In genomic region chr13:52113549-52113948, GRCm38 (mm10) we compare ENCODE assay signal across 10 mouse cellular contexts.
DNase-seq lines count a peak whose midpoint lies in the region; ATAC-seq and TF ChIP-seq lines count a peak whose summit lies in the region.
"Had no signal": no experiment of that assay in that cellular context is flagged by ENCODE, and none has a peak within 500 bp of the region (broad histone marks: within the 10 kb centered on the region; RNA-seq: fewer than 3 reads in every experiment).

No protein-coding gene starts in this region.

- intact Hi-C loops in left cerebral cortex, adult 2 months (cut with DNase I): no loop called here
- intact Hi-C loops in left cerebral cortex, postnatal 10 days (cut with DNase I): no loop called here

- H3K9me3 ChIP-seq in hindbrain, embryonic 15.5 days: no peaks in the 10 kb centered on the region
- no peaks in the 10 kb centered on the region for H3K9me3 ChIP-seq in midbrain, postnatal 0 days (ENCODE audit: low read length)
- H3K9me3 ChIP-seq in liver, embryonic 11.5 days (ENCODE audit: control insufficient read depth, low read length): no peaks in the 10 kb centered on the region
- H3K9me3 ChIP-seq: embryonic facial prominence, embryonic 12.5 days had no signal

- H3K4me1 ChIP-seq in hindbrain, embryonic 15.5 days (replicated peaks): peaks cover 28% of the 10 kb centered on the region
- peaks cover 5% of the 10 kb centered on the region; the same call in 1 of the 2 replicates for H3K4me1 ChIP-seq in midbrain, postnatal 0 days (ENCODE audit: insufficient read depth, low read length)
- no peaks in the 10 kb centered on the region; the same call in 1 of the 2 replicates for H3K4me1 ChIP-seq in liver, embryonic 11.5 days (replicated peaks; ENCODE audit: control insufficient read depth, insufficient read depth, low read length)

- H3K27ac ChIP-seq in left cerebral cortex, adult 2 months: no peak overlapping the region
- H3K27ac ChIP-seq in hindbrain, embryonic 15.5 days (replicated peaks): peak overlapping the region; percentile 7; the same call in 1 of the 2 replicates
- no peak overlapping the region for H3K27ac ChIP-seq in midbrain, postnatal 0 days (ENCODE audit: low read depth, low read length)
- H3K27ac ChIP-seq in liver, embryonic 11.5 days (ENCODE audit: low read depth, low read length): no peak overlapping the region
- H3K27ac ChIP-seq: embryonic facial prominence, embryonic 12.5 days had no signal

- H3K36me3 ChIP-seq in hindbrain, embryonic 15.5 days: no peaks in the 10 kb centered on the region
- no peaks in the 10 kb centered on the region for H3K36me3 ChIP-seq in midbrain, postnatal 0 days (ENCODE audit: insufficient read depth, low read length)
- no peaks in the 10 kb centered on the region for H3K36me3 ChIP-seq in liver, embryonic 11.5 days (ENCODE audit: control insufficient read depth, insufficient read depth, low read length)
- H3K36me3 ChIP-seq: embryonic facial prominence, embryonic 12.5 days had no signal

- no peak overlapping the region for H3K4me3 ChIP-seq in left cerebral cortex, adult 2 months
- no peak overlapping the region for H3K4me3 ChIP-seq in hindbrain, embryonic 15.5 days
- no peak overlapping the region for H3K4me3 ChIP-seq in midbrain, postnatal 0 days (ENCODE audit: low read depth, low read length)
- H3K4me3 ChIP-seq in liver, embryonic 11.5 days (ENCODE audit: low read depth, low read length): no peak overlapping the region
- H3K4me3 ChIP-seq: embryonic facial prominence, embryonic 12.5 days had no signal

- H3K9ac ChIP-seq in hindbrain, embryonic 15.5 days: no peak overlapping the region
- no peak overlapping the region for H3K9ac ChIP-seq in midbrain, postnatal 0 days (replicated peaks; ENCODE audit: low read length, poor library complexity, severe bottlenecking)
- H3K9ac ChIP-seq in liver, embryonic 11.5 days (ENCODE audit: low read depth, low read length): no peak overlapping the region
- H3K9ac ChIP-seq: embryonic facial prominence, embryonic 12.5 days had no signal

- peak; percentile 69 for ATAC-seq in hindbrain, embryonic 15.5 days (ENCODE audit: low FRiP score, low read depth)
- peak; percentile 35; the same call in 1 of the 2 replicates for ATAC-seq in midbrain, postnatal 0 days (ENCODE audit: low FRiP score)
- ATAC-seq in liver, embryonic 11.5 days (replicated peaks; ENCODE audit: low FRiP score): no peak

- WGBS in hindbrain, embryonic 15.5 days: 21% methylated on average over 8 of the region's 8 CpGs
- WGBS in midbrain, postnatal 0 days: 45% methylated on average over 8 of the region's 8 CpGs
- 69% methylated on average over 8 of the region's 8 CpGs for WGBS in liver, embryonic 11.5 days

- H3K4me2 ChIP-seq in hindbrain, embryonic 15.5 days: no peak overlapping the region
- H3K4me2 ChIP-seq in midbrain, postnatal 0 days (ENCODE audit: low read depth, low read length, poor library complexity, severe bottlenecking): no peak overlapping the region
- H3K4me2 ChIP-seq in liver, embryonic 11.5 days: no peak overlapping the region
- H3K4me2 ChIP-seq: embryonic facial prominence, embryonic 12.5 days had no signal

- TF ChIP-seq CTCF in left cerebral cortex, adult 2 months (IDR thresholded peaks at IDR 0.05): no peak
- TF ChIP-seq CTCF in midbrain, postnatal 0 days (IDR thresholded peaks at IDR 0.05): no peak

- H3K27me3 ChIP-seq in hindbrain, embryonic 15.5 days: no peaks in the 10 kb centered on the region
- no peaks in the 10 kb centered on the region; the same call in 1 of the 2 replicates for H3K27me3 ChIP-seq in midbrain, postnatal 0 days (ENCODE audit: insufficient read depth, low read length)
- no peaks in the 10 kb centered on the region; the same call in 1 of the 2 replicates for H3K27me3 ChIP-seq in liver, embryonic 11.5 days (replicated peaks; ENCODE audit: control insufficient read depth, insufficient read depth, low read length)
- H3K27me3 ChIP-seq: embryonic facial prominence, embryonic 12.5 days had no signal

- peak; percentile 14 to 20 for DNase-seq in left cerebral cortex, adult 2 months (ENCODE audit: extremely low spot score in 1 of 2, low spot score in 2 of 2)
- DNase-seq in left cerebral cortex, postnatal 10 days (ENCODE audit: extremely low spot score in 1 of 2, low spot score in 2 of 2): no peak
- peak; percentile 26 to 28 for DNase-seq in cerebellum, adult 18-20 months
- peak; percentile 78 for DNase-seq in midbrain, postnatal 0 days (ENCODE audit: low spot score)
- no peak for DNase-seq in liver
- DNase-seq in heart, adult 11 months: no peak
- DNase-seq in liver, embryonic 11.5 days (ENCODE audit: low spot score): no peak
- DNase-seq: kidney, postnatal 10 days had no signal

Comparison
In these comparisons a context has a peak if more than half of its experiments do, and no peak if none do; other contexts are left out.
1. DNase-seq: peak in left cerebral cortex, adult 2 months (2 of 2), cerebellum, adult 18-20 months (2 of 2) and midbrain, postnatal 0 days (single experiment); none in left cerebral cortex, postnatal 10 days (0 of 2), liver (single experiment), heart, adult 11 months (single experiment) and liver, embryonic 11.5 days (single experiment).